Mouse (Mus musculus) spleen, adult 2 months (tissue): ENCODE measurements at regions not wholly inside any gene's neighbourhood (a gene's known extent, or its start where the extent isn't known, plus 50 kb on each side); places are given as distances from the start of the nearest gene placed in this dataset.

Experiments used
- DNase-seq, 2 experiments: peaks; one replicate each; pipeline versions ENCODE4 v3.0.0 to v3.0.0-alpha.2; 2012 to 2021; ENCODE audit warnings: low spot score in 2 of 2, low read depth in 1 of 2
- H3K27ac ChIP-seq: fragments of 200-500 bp; 2 replicates; pipeline ENCODE4 v1.5.1; 2012; ENCODE audit warnings: low read length, inconsistent platforms; ENCODE audit not compliant: insufficient read depth
- H3K27me3 ChIP-seq: fragments of 200-500 bp; 2 replicates; pipeline ENCODE4 v1.6.1; 2012; ENCODE audit warnings: mild to moderate bottlenecking, moderate library complexity, low read length, inconsistent platforms; ENCODE audit not compliant: control insufficient read depth, insufficient read depth
- H3K36me3 ChIP-seq: fragments of 200-500 bp; 2 replicates; pipeline ENCODE4 v1.6.1; 2012; ENCODE audit warnings: mild to moderate bottlenecking, low read length, inconsistent platforms; ENCODE audit not compliant: control insufficient read depth, insufficient read depth
- H3K4me1 ChIP-seq: fragments of 200-500 bp; 2 replicates; pipeline ENCODE4 v1.6.1; 2011; ENCODE audit warnings: inconsistent platforms; ENCODE audit not compliant: control insufficient read depth, insufficient read depth, insufficient read length
- H3K4me3 ChIP-seq: fragments of 200-500 bp; 2 replicates; pipeline ENCODE4 v1.5.1; 2011; ENCODE audit warnings: mild to moderate bottlenecking, inconsistent platforms; ENCODE audit not compliant: insufficient read depth, insufficient read length; ENCODE audit errors: extremely low read depth
- CTCF ChIP-seq: fragments of 200-500 bp; IDR thresholded peaks from 2 replicates; pipeline ENCODE4 v1.5.1; 2011; ENCODE audit warnings: mild to moderate bottlenecking, inconsistent platforms; ENCODE audit not compliant: insufficient read depth, insufficient read length, insufficient replicate concordance; ENCODE audit errors: extremely low read depth
- POLR2A ChIP-seq: fragments of 200-500 bp; IDR thresholded peaks from 2 replicates; pipeline ENCODE4 v1.6.1; 2011; ENCODE audit warnings: low read depth, low read length, inconsistent platforms
- WGBS: fragments of 180-500 bp; shearing (Covaris S2); methylation state at CpG from one replicate; pipeline ENCODE4 v1.1.7; 2018; 5-methylcytosine and 5-hydroxymethylcytosine counted together

GRCm38 (mm10) chr5:73846096-73846782, 195.1 kb downstream of the Spata18 start:
- no peak for TF ChIP-seq CTCF
- TF ChIP-seq POLR2A, result no peak
- WGBS, result 75% methylated on average over 12 of the region's 12 CpGs

DNA sequence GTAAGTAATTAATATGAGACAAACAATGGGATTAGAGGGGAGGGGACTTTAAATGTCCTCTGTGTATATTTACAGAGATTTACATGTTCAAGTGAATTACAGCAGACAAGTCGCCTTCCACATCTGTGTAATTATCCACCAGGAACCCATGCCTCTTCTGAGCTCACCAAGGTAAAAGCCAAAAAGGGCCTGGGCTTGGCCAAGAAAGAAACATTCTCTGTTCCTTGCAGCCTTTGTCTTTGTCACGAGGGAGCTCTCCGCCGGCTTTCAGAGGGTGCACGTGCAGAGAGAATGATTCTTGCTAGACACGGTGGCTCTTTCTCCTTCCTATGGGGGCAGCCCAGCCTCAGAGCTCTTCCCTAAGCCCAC, 195.6 kb downstream of the Spata18 start:
- WGBS, result 78% methylated on average over 6 of the region's 6 CpGs
- no peak for DNase-seq
- no peaks in the 10 kb centered on the region for H3K4me1 ChIP-seq
- H3K36me3 ChIP-seq, result no peaks in the 10 kb centered on the region
- H3K27me3 ChIP-seq, result no peaks in the 10 kb centered on the region
- no peak overlapping the region for H3K4me3 ChIP-seq
- no peak for TF ChIP-seq POLR2A
- TF ChIP-seq CTCF, result no peak
- no peak overlapping the region for H3K27ac ChIP-seq

More at GRCm38 (mm10) chr5:73846096-73846782, 195.1 kb downstream of the Spata18 start:
- DNase-seq, result no peak
- Histone ChIP-seq H3K4me1 (no peaks in the 10 kb centered on the region), H3K27me3 (no peaks in the 10 kb centered on the region), H3K27ac (no peak overlapping the region), H3K4me3 (no peak overlapping the region), H3K36me3 (no peaks in the 10 kb centered on the region)

DNA sequence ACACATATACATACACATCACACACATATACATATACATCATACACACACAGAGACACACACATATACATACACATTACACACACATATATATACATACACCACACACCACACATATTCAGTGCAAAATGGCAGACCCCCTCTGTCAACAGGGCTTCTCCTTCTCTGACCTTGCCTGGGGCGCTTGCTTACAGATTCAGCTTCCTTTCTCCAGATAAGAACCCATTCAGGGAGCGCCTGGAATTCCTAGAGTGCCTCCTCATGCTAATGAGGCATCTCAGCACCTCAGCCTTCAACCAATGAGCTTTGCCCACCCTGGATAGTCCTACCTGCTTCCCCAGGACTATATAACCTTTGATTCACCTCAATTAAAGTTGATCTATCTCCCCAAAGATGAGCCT, 200.3 kb downstream of the Spata18 start:
- H3K4me3 ChIP-seq, result no peak overlapping the region
- no peaks in the 10 kb centered on the region for H3K27me3 ChIP-seq
- no peak overlapping the region for H3K27ac ChIP-seq
- DNase-seq, result no peak
- 80% methylated on average over 2 of the region's 2 CpGs for WGBS
- TF ChIP-seq CTCF (no peak), POLR2A (no peak)
- H3K4me1 ChIP-seq, result no peaks in the 10 kb centered on the region
- H3K36me3 ChIP-seq, result no peaks in the 10 kb centered on the region

DNA sequence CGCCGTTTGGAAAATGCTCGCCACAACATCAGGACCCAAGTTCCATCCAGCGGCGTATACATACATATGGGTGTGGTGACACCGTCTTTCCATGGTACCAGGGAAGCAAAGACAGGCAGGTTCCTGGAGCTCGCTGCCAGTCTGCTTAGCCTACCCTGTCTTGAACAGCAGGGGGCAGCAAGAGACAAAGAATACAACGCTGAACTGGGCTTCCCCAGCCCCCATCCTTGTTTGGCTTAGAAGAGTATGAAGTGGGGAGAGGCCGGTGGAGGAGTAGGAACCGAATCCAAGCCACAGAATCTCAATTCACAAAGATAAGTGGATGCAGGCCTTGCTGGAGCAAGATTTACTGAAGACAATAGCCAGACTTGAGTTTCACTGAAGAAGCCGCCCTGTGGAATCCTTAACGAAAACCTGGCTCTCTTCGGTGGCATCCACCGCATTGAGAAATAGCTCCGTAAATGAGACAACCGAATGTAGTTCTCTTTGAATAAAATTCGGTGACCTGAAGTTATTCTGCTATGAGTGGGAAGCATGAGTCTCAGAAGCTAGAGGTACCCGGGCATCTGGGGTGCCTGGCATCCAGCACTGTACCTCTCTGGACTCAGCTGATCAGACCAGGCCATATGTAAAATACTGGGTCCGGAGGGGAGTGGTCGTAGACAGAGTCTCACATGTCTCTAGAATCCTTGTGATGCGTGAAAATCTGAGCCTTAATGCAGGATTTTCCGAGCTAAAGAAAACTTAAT, 203.0 kb downstream of the Spata18 start:
- TF ChIP-seq POLR2A (no peak), CTCF (peak; percentile 47; the same call in 1 of the 2 replicates)
- no peak overlapping the region for H3K27ac ChIP-seq
- no peaks in the 10 kb centered on the region for H3K4me1 ChIP-seq
- H3K36me3 ChIP-seq, result no peaks in the 10 kb centered on the region
- no peaks in the 10 kb centered on the region for H3K27me3 ChIP-seq
- H3K4me3 ChIP-seq, result no peak overlapping the region
- 53% methylated on average over 22 of the region's 22 CpGs for WGBS
- DNase-seq, result peak in 1 of 2 experiments; percentile 8

DNA sequence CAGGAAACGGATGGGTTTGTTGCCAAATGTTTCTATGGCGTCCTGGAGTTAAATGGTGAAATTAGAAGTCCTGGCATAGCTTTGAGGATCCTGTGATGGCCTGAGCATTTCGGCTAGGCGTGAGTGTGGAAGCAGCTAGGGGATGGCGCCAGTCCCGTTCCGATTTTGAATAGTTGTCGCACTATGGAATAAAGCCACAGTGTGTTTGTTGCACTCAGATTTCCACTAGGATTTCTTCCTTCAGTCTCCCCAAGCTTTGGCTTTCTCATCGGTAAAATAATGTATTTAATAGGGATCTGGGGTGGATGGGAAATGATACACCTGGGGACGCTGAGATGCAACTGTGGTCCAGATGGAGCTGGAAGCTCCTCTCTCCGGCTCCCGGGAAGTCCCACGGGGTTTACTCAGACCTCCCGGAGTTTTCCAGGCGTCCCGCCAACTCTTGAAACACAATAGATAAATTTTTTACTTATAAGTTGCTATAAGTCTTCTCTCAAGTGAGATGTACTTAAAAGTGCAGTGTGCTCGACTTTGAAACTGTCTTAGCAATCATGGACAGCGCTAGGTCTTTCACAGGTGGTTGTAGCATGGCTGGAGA, 203.7 kb downstream of the Spata18 start:
- H3K27me3 ChIP-seq, result no peaks in the 10 kb centered on the region
- no peaks in the 10 kb centered on the region for H3K36me3 ChIP-seq
- H3K4me1 ChIP-seq, result no peaks in the 10 kb centered on the region
- 90% methylated on average over 18 of the region's 18 CpGs for WGBS
- DNase-seq, result no peak
- no peak overlapping the region for H3K27ac ChIP-seq
- no peak overlapping the region for H3K4me3 ChIP-seq
- no peak for TF ChIP-seq POLR2A
- no peak for TF ChIP-seq CTCF

DNA sequence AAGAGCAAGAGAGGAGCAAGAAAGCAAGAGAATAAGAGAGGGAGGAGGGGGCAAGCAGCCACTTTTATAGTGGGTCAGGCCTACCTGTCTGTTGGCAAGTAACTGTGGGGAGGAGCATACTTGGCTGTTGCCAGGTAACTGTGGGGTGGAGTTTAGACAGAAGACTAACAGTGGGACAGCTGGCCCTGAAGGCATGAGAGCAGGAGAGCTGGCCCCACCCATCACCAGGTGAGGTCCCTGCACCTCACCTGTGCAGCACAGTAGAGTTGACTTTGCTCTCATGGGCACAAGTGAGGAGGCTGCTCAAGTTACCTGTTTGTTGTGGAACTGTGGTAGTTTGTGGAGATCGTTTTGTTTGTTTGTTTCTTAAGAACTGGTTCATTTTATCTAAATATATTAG, 208.1 kb downstream of the Spata18 start:
- WGBS, result 85% methylated on average over 1 of the region's 1 CpGs
- DNase-seq, result no peak

More for the DNA sequence above, 208.1 kb downstream of the Spata18 start:
- TF ChIP-seq CTCF, result no peak
- TF ChIP-seq POLR2A, result no peak
- Histone ChIP-seq H3K4me1 (no peaks in the 10 kb centered on the region), H3K27ac (no peak overlapping the region), H3K36me3 (no peaks in the 10 kb centered on the region), H3K27me3 (no peaks in the 10 kb centered on the region), H3K4me3 (no peak overlapping the region)
